Mouse (Mus musculus) v-Abl transformed pro-B cells (cell line): ENCODE results near the gene Gm14548.
"Not testable (repeated sequence)": the region's sequence is repeated elsewhere in the genome, so short reads cannot be mapped to it uniquely, and the experiment has no call there.

ENCODE experiments used
- in situ Hi-C, 2 experiments: fragments of 400-800 bp; cut with MboI; formaldehyde crosslinking; loops; one replicate each; pipeline ENCODE4 v1.15.1; 2025; ENCODE audit not compliant: unreplicated experiment in 2 of 2

Gm14548 gene

DNA sequence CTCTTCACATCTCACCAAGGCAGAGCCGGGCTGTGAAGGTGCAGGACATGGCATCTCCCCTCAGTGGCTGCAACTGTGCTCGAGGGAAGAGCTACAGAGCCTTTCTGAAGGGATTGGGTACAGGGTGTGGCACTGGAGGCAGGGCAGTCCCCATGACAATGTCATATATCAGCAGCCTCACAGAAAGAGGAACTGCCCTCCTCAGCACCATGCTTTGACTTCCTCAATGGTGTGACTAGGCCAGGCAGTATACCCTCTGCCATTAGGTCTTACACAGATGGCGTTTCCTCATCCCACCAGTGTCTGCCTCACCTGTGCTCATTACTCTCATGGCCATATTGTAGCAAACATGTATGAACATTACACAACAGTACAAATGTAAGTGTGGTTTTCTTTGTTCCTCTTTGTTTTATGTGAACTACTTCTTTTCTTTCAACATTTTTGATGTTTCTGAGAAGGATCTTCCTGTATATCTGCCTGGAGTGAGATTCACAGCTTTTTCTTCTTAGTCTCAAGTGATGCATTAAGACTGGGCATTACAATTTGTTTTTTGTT lies at the start of gene Gm14548:
Gm14548 (minus strand) TSS at position 85 of the 555 bp plus-strand sequence.
- in situ Hi-C loops: not testable (repeated sequence)

DNA sequence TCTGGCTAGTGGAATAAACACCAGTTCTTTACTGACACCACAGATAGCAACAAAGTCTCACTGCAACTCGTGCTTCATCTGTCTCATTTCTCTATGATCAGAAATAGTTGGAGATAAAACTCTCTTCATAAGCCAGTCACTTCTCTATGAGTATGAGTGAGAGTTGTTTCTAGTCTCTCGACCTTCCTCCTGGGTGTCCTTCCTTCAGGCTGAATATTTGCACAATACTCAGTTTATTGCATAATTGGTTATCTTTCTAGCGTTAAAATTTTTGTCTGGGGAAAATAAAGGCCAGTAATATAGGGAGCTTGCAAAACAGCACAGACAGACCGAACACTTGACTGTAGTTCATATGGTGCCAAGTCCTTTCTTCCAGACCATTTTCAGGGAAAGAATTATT lies 48.2 kb upstream of the Gm14548 start:
- in situ Hi-C loops: no loop called here

DNA sequence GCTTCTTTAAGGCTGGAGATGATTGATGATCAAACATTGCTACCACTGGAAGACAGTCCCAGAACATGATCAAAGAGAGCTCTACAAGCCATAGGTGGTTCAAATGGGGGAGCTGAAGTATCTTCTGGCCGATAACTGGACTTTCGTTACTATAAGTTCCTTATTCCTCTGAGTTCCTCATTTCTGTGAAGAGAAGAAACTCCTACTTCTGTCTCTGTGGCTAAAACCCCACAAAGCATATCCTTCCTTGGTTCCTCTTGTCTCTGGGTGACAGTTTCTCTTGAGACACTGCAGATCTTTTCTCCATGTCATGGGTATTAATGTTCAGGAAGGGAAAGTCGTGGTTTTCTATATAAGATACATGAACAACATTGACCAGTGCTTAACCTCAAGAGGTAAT lies 43.0 kb upstream of the Gm14548 start:
- in situ Hi-C loops: no loop called here

DNA sequence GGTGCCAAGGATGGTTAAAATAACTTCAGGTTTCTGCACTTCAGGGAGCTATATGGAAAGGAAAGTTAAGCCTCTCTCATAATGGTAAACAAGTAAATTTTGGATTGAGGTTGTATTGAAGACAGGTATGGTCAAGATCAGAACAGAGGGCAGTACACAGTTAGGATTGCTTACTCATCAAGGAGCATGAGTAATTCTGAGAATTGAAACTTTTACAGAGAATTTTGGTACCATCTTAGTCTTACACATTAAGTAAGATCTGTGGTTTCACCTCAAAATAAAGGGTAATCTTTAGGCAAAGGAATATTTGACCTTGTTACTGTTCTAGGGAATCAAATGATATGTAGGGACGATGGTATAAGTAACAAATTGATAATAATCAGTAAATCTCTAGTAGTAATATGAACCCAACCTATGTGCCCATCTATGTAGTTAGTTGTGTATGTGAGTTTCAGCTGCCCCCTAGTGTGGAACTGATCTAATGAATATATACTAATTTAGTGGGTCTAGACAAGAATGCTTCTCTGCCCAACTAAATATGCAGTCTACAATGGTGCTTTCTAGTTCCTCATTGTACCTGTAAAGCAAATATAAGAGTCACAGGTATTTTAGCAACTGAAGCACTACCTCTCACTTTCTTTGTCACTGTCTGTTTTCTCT lies 42.1 kb upstream of the Gm14548 start:
- in situ Hi-C loops: no loop called here

DNA sequence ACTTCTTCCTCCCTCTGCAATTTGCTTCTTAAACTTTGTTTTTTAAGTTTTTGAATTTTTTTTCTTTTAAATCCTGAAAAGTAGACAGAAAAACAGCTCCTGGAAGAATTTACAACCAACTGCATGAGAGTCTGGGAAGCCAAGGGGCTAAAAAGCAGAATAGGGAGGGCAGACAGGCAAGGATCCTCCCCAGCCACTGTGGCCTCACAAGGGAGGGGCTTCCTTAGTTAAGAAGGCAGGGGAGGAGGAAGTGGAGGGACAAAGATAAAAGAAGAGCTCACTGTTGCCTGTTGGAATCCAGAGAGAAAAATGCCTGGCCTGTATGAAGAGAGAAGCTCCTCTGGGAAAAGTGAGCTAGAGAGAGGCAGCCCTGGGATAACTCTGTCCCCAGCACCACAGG lies 37.6 kb upstream of the Gm14548 start:
- in situ Hi-C loops: not testable (repeated sequence)

DNA sequence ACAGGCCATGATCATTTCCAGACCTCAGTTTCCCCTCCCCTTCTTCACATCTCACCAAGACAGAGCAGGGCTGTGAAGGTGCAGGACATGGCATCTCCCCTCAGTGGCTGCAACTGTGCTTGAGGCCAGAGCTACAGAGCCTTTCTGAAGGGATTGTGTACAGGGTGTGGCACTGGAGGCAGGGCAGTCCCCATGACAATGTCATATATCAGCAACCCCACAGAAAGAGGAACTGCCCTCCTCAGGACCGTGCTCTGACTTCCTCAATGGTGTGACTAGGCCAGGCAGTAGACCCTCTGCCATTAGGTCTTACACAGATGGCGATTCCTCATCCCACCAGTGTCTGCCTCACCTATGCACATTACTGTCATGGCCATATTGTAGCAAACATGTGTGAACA lies 17.5 kb upstream of the Gm14548 start, which contains the start of gene Lilra6:
Lilra6 (minus strand) TSS at position 117 of the 400 bp plus-strand sequence.
- in situ Hi-C loops: not testable (repeated sequence)

DNA sequence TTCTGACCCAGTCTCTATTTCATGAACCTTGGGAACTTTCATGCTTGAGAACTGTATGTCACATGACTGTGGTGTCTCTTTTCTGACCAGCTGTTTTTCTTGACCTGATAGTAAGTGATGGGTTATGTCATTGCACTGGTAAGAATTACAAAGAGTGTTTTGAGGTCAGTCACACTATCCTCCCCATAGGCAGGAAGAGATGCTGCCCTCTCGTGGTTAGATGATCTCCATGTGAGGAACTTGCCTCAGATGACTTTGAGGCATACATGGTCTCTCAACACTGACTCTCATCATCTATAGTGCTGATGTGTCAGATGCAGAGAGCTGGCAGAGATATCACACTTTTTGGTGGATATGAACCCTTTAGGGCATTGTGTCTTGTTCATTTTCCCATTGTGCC lies 5.8 kb upstream of the Gm14548 start:
- in situ Hi-C loops: loop anchor here in 1 of 2 experiments (10.0 kb wide), 1 partner anchor 79 kb away; the partner anchor contains the start of gene Gm15448

DNA sequence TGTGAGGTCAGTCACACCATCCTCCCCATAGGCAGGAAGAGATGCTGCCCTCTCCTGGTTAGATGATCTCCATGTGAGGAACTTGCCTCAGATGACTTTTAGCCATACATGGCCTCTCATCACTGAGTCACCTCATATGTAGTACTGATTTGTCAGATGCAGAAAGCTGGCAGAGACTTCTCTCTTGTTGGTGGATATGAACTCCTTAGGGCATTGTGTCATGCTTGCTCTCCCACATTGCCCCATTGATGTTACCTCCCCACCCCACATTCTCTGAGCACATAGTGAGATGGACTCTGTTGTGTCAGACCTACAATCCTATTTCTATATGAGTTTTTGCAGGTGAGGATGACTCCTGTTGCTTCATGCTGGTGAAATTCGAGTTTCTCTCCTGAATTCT lies 22.9 kb downstream of the Gm14548 start:
- in situ Hi-C loops: not testable (repeated sequence)

DNA sequence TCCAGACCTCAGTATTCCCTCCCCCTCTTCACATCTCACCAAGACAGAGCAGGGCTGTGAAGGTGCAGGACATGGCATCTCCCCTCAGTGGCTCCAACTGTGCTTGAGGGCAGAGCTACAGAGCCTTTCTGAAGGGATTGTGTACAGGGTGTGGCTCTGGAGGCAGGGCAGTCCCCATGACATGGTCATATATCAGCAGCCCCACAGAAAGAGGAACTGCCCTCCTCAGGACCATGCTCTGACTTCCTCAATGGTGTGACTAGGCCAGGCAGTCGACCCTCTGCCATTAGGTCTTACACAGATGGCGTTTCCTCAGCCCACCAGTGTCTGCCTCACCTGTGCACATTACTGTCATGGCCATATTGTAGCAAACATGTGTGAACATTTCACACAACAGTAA lies 53.0 kb downstream of the Gm14548 start, which contains the start of gene Pira2:
Pira2 (minus strand) TSS at position 101 of the 400 bp plus-strand sequence.
- in situ Hi-C loops: not testable (repeated sequence)

DNA sequence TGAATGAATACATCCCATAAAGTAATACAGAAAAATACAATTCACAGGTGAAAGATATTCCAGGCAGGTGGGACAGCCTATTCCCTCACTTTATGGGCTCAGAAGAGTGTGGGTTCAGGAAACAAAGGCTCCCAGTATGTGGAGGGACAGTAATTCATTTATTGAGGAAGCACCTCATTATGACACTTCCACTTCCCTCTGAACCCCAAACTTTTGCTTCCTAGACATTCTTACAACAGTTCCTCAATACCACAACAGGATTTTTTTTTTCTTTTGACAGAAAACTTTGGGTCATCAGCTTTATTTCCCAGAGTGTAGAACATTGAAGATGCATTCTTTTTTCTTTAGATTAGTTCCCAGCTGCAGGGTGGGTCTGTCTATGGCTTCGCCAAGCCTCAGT lies 60.1 kb downstream of the Gm14548 start:
- in situ Hi-C loops: not testable (repeated sequence)
